In genomic region chr5:125264700-125265099, GRCm38 (mm10) we compare ENCODE assay signal across 9 mouse cellular contexts.
DNase-seq lines count a peak whose midpoint lies in the region; ATAC-seq and TF ChIP-seq lines count a peak whose summit lies in the region.
"Had no signal": no experiment of that assay in that cellular context is flagged by ENCODE, and none has a peak within 500 bp of the region (broad histone marks: within the 10 kb centered on the region; RNA-seq: fewer than 3 reads in every experiment).

No protein-coding gene starts in this region.

- H3K27ac ChIP-seq in liver, postnatal 0 days (ENCODE audit: low read depth), result no peak overlapping the region
- peak overlapping the region; percentile 87 for H3K27ac ChIP-seq in hindbrain, embryonic 12.5 days
- H3K27ac ChIP-seq in neural tube, embryonic 11.5 days (ENCODE audit: low read depth, low read length), result peak overlapping the region; percentile 83
- no peak overlapping the region for H3K27ac ChIP-seq in gastrocnemius, adult 2 months
- H3K27ac ChIP-seq: liver, embryonic 13.5 days had no signal

- no peaks in the 10 kb centered on the region for H3K9me3 ChIP-seq in liver, postnatal 0 days (ENCODE audit: low read length)
- no peaks in the 10 kb centered on the region for H3K9me3 ChIP-seq in hindbrain, embryonic 12.5 days (replicated peaks)
- H3K9me3 ChIP-seq in neural tube, embryonic 11.5 days (ENCODE audit: control insufficient read depth, low read length), result no peaks in the 10 kb centered on the region
- H3K9me3 ChIP-seq: liver, embryonic 13.5 days had no signal

- intact Hi-C loops in gastrocnemius, adult 2 months (cut with DNase I), result loop anchor here (5.0 kb wide), 3 partner anchors 77 to 242 kb away; no protein-coding TSS in a partner anchor

- no peak for ATAC-seq in liver, postnatal 0 days
- no peak for ATAC-seq in hindbrain, embryonic 12.5 days (ENCODE audit: low FRiP score)
- no peak for ATAC-seq in neural tube, embryonic 11.5 days (ENCODE audit: insufficient read depth, low FRiP score, low TSS enrichment)
- no peak for ATAC-seq in monocyte, adult 5-6 weeks (replicated peaks; ENCODE audit: insufficient number of reproducible peaks, low FRiP score, low TSS enrichment, poor library complexity, severe bottlenecking)

- H3K27me3 ChIP-seq in liver, postnatal 0 days (ENCODE audit: insufficient read depth, low read length), result no peaks in the 10 kb centered on the region
- no peaks in the 10 kb centered on the region for H3K27me3 ChIP-seq in hindbrain, embryonic 12.5 days
- H3K27me3 ChIP-seq in neural tube, embryonic 11.5 days (ENCODE audit: control insufficient read depth, insufficient read depth, low read length), result no peaks in the 10 kb centered on the region

- TF ChIP-seq CTCF in liver, postnatal 0 days (IDR thresholded peaks at IDR 0.05; ENCODE audit: low read depth), result no peak
- no peak for TF ChIP-seq CTCF in gastrocnemius, adult 2 months (IDR thresholded peaks at IDR 0.05)

- no peak overlapping the region for H3K9ac ChIP-seq in liver, postnatal 0 days (replicated peaks)
- H3K9ac ChIP-seq in hindbrain, embryonic 12.5 days, result no peak overlapping the region
- H3K9ac ChIP-seq in neural tube, embryonic 11.5 days (ENCODE audit: low read length), result peak overlapping the region; percentile 10; the same call in 1 of the 2 replicates
- H3K9ac ChIP-seq: liver, embryonic 13.5 days had no signal

- no peak for TF ChIP-seq EP300 in liver, postnatal 0 days (IDR thresholded peaks at IDR 0.05; ENCODE audit: low read depth)

- 26% methylated on average over 17 of the region's 17 CpGs for WGBS in liver, postnatal 0 days (ENCODE audit: insufficient replicate concordance)
- 29% methylated on average over 17 of the region's 17 CpGs for WGBS in hindbrain, embryonic 12.5 days
- 17% methylated on average over 17 of the region's 17 CpGs for WGBS in neural tube, embryonic 11.5 days

- H3K4me2 ChIP-seq in liver, postnatal 0 days (ENCODE audit: low read depth, low read length), result no peak overlapping the region
- H3K4me2 ChIP-seq in hindbrain, embryonic 12.5 days (replicated peaks), result no peak overlapping the region
- H3K4me2 ChIP-seq in neural tube, embryonic 11.5 days (ENCODE audit: low read depth), result no peak overlapping the region
- H3K4me2 ChIP-seq: liver, embryonic 13.5 days had no signal

- peak; percentile 46 for DNase-seq in liver
- DNase-seq in liver, postnatal 0 days, result no peak
- peak; percentile 75 for DNase-seq in embryo, embryonic 10 days (ENCODE audit: low spot score)
- peak; percentile 75 for DNase-seq in neural tube, embryonic 11.5 days (ENCODE audit: low spot score)
- DNase-seq in gastrocnemius, adult 2 months, result no peak
- no peak for DNase-seq in B cell, adult 2 months
- DNase-seq: liver, embryonic 13.5 days had no signal

- no peaks in the 10 kb centered on the region for H3K4me1 ChIP-seq in liver, postnatal 0 days (ENCODE audit: insufficient read depth)
- peaks cover 53% of the 10 kb centered on the region for H3K4me1 ChIP-seq in hindbrain, embryonic 12.5 days
- peaks cover 21% of the 10 kb centered on the region for H3K4me1 ChIP-seq in neural tube, embryonic 11.5 days (ENCODE audit: control insufficient read depth, insufficient read depth, low read length)

- H3K4me3 ChIP-seq in liver, postnatal 0 days (ENCODE audit: low read depth, low read length), result no peak overlapping the region
- H3K4me3 ChIP-seq in hindbrain, embryonic 12.5 days, result no peak overlapping the region
- no peak overlapping the region for H3K4me3 ChIP-seq in neural tube, embryonic 11.5 days (ENCODE audit: low read depth, low read length)
- no peak overlapping the region for H3K4me3 ChIP-seq in gastrocnemius, adult 2 months
- H3K4me3 ChIP-seq: liver, embryonic 13.5 days had no signal

- H3K36me3 ChIP-seq in liver, postnatal 0 days (replicated peaks; ENCODE audit: insufficient read depth, low read length), result no peaks in the 10 kb centered on the region
- no peaks in the 10 kb centered on the region for H3K36me3 ChIP-seq in hindbrain, embryonic 12.5 days
- no peaks in the 10 kb centered on the region for H3K36me3 ChIP-seq in neural tube, embryonic 11.5 days (ENCODE audit: control insufficient read depth, insufficient read depth, low read length)
- H3K36me3 ChIP-seq: liver, embryonic 13.5 days had no signal

Comparison
In these comparisons a context has a peak if more than half of its experiments do, and no peak if none do; other contexts are left out.
1. DNase-seq: peak in liver (single experiment), embryo, embryonic 10 days (single experiment) and neural tube, embryonic 11.5 days (single experiment); none in liver, postnatal 0 days (single experiment), gastrocnemius, adult 2 months (single experiment) and B cell, adult 2 months (0 of 2).
2. H3K27ac ChIP-seq: peak in hindbrain, embryonic 12.5 days (single experiment) and neural tube, embryonic 11.5 days (single experiment); none in liver, postnatal 0 days (single experiment) and gastrocnemius, adult 2 months (single experiment).